Mouse (Mus musculus): ENCODE measurements at regions not wholly inside any gene's neighbourhood (a gene's known extent, or its start where the extent isn't known, plus 50 kb on each side); places are given as distances from the start of the nearest gene placed in this dataset.

- no peak for TF ChIP-seq POLR2A (IDR thresholded peaks at IDR 0.05; ENCODE audit: low read depth, low read length)
- TF ChIP-seq CTCF (conservative IDR thresholded peaks at IDR 0.05; ENCODE audit: insufficient read depth, insufficient read length, low read depth, low read length): no peak
These were observed 474.7 kb downstream of the Pdcd6ip start for GRCm38 (mm10) chr9:113233370-113233769.
